Mouse (Mus musculus) liver, adult 2 months (tissue): ENCODE results near the gene Hadha. TPM values are rescaled to one million over a fixed set of nuclear protein-coding genes. Genes with fewer than 3 reads are reported as not detected.

Source experiments
- DNase-seq: peaks from one replicate; pipeline ENCODE4 v3.0.0-alpha.2; 2011; ENCODE audit warnings: low read depth, low spot score; ENCODE audit errors: extremely low read depth
- H3K27ac ChIP-seq: fragments of 200-500 bp; replicated peaks from 2 replicates; pipeline ENCODE4 v1.5.1; 2012; ENCODE audit warnings: low read depth, mild to moderate bottlenecking, control low read depth, inconsistent platforms, low read length; ENCODE audit not compliant: insufficient read depth
- H3K27me3 ChIP-seq: fragments of 200-500 bp; 2 replicates; pipeline ENCODE4 v1.6.1; 2012; ENCODE audit warnings: mild to moderate bottlenecking, moderate library complexity, low read length, inconsistent platforms; ENCODE audit not compliant: control insufficient read depth, insufficient read depth
- H3K36me3 ChIP-seq: fragments of 200-500 bp; 2 replicates; pipeline ENCODE4 v1.6.1; 2012; ENCODE audit warnings: low read length, inconsistent platforms; ENCODE audit not compliant: control insufficient read depth, insufficient read depth
- H3K4me1 ChIP-seq: fragments of 200-500 bp; 2 replicates; pipeline ENCODE4 v1.6.1; 2011; ENCODE audit warnings: low read length; ENCODE audit not compliant: control insufficient read depth, insufficient read depth
- H3K4me3 ChIP-seq: fragments of 200-500 bp; 2 replicates; pipeline ENCODE4 v1.5.1; 2011; ENCODE audit warnings: low read depth, mild to moderate bottlenecking, control low read depth, low read length, moderate library complexity; ENCODE audit not compliant: insufficient read depth
- H3K79me2 ChIP-seq: fragments of 200-500 bp; 2 replicates; pipeline ENCODE4 v1.6.1; 2012; ENCODE audit warnings: inconsistent platforms, mild to moderate bottlenecking, low read length, moderate library complexity; ENCODE audit not compliant: control insufficient read depth, insufficient read depth
- H3K9ac ChIP-seq: fragments of 200-500 bp; 2 replicates; pipeline ENCODE4 v1.6.1; 2012; ENCODE audit warnings: low read depth, mild to moderate bottlenecking, control low read depth, inconsistent platforms, low read length
- CTCF ChIP-seq: fragments of 200-500 bp; IDR thresholded peaks from 2 replicates; pipeline ENCODE4 v1.5.1; 2011; ENCODE audit warnings: low read depth, low read length, control low read depth
- POLR2A ChIP-seq: fragments of 200-500 bp; IDR thresholded peaks from 2 replicates; pipeline ENCODE4 v1.6.1; 2011; ENCODE audit warnings: low read length, control low read depth; ENCODE audit not compliant: insufficient read depth; ENCODE audit errors: extremely low read depth
- WGBS: fragments of 180-500 bp; shearing (Covaris S2); methylation state at CpG from one replicate; pipeline ENCODE4 v1.1.7; 2018; 5-methylcytosine and 5-hydroxymethylcytosine counted together
- polyA plus RNA-seq: library from polyadenylated mRNA; depleted of rRNA; stranded (reverse); fragments of >200 nt; gene quantifications from 2 replicates; pipeline ENCODE4 v1.2.3, GENCODE M21; 2012; rRNA removed
- total RNA-seq: library from RNA; depleted of rRNA; stranded (reverse); fragments of >200 nt; gene quantifications from 2 replicates; pipeline ENCODE4 v1.2.3, GENCODE M21; 2014; rRNA removed

Hadha gene
- 218 and 239 TPM in 2 replicates for total RNA-seq
- polyA plus RNA-seq = 106 and 124 TPM in 2 replicates

GRCm38 (mm10) chr5:30154474-30155394 is at the start of gene Hadha, which contains the start of gene Hadhb:
Gene Hadha, minus strand, starts transcription at chr5:30155162.
Gene Hadhb, plus strand, starts transcription at chr5:30155248.
- peak; percentile 93 for TF ChIP-seq POLR2A
- TF ChIP-seq CTCF = no peak
- peak within 1 kb of the TSS; percentile 84 for H3K9ac ChIP-seq
- H3K79me2 ChIP-seq = peaks cover 23% of the 10 kb centered on the region; the same call in 1 of the 2 replicates
- peaks cover 14% of the 10 kb centered on the region for H3K4me1 ChIP-seq
- WGBS = under 1% methylated on average over 53 of the region's 53 CpGs
- peak; percentile 84 for DNase-seq
- H3K4me3 ChIP-seq = peak within 1 kb of the TSS; percentile 82
- no peaks in the 10 kb centered on the region for H3K27me3 ChIP-seq
- H3K36me3 ChIP-seq = peaks cover 2% of the 10 kb centered on the region
- H3K27ac ChIP-seq = peak within 1 kb of the TSS; percentile 98

DNA sequence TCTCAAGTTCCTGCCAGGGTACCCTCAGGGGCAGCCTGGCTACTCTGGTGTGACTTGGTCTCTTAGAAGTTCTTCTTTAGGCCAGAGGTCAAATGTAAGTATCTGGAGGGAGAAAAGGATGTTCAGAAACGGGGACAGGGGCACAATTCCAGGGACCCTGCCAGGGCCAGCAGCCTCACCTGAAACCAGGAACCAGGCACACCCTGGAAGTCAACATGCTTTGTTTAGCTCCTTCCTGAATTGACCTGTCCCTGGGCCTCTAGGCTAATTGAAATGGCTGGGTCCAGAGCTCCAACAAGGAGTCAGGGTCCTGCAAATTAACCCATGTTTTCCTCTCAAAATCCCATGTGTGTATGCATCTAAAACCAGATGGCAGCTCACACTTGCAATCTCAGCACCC is 49.5 kb upstream of the Hadha start:
- H3K27me3 ChIP-seq = no peaks in the 10 kb centered on the region
- no peaks in the 10 kb centered on the region for H3K36me3 ChIP-seq
- DNase-seq = no peak
- 87% methylated on average over 1 of the region's 1 CpGs for WGBS
- no peak overlapping the region for H3K9ac ChIP-seq
- H3K27ac ChIP-seq = no peak overlapping the region
- H3K4me3 ChIP-seq = no peak overlapping the region
- no peaks in the 10 kb centered on the region for H3K79me2 ChIP-seq
- TF ChIP-seq POLR2A (no peak), CTCF (no peak)
- no peaks in the 10 kb centered on the region for H3K4me1 ChIP-seq

DNA sequence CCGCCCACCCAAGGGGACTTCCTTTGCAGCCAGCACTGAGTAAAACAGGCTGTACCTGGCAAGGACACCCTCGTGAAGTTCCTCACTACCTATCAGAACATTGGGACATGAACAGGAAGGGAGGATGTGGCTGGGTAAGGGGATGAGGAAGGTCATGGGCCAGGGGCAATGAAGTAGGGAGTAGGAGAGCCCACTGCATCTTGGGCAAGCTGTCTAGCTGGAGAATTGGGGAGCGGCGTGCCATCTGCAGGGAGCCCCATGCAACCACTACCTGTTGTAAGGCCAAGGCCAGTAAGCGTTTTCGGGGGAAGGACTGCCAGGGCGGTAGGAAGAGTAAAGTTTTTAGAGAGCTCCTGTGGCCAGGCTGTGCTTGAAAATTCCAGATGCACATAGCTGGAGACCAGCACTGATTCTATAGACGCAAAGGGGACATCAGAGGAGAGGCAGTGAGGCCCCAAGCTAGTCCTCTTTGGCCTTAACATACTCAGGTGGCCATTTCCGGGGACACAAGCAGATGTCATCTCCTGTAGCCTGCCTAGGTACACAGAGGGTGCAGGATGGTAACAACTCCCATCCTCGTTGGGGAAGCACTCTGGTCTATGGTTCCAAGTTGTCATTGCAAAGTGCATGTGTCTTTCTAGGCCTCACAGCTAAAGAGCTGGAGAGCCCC is 48.4 kb upstream of the Hadha start:
- Histone ChIP-seq H3K9ac (no peak overlapping the region), H3K27ac (no peak overlapping the region), H3K4me3 (no peak overlapping the region), H3K4me1 (no peaks in the 10 kb centered on the region), H3K27me3 (no peaks in the 10 kb centered on the region), H3K36me3 (no peaks in the 10 kb centered on the region), H3K79me2 (no peaks in the 10 kb centered on the region)
- 86% methylated on average over 10 of the region's 10 CpGs for WGBS
- no peak for TF ChIP-seq POLR2A
- TF ChIP-seq CTCF = no peak
- no peak for DNase-seq

- H3K27ac ChIP-seq = no peak overlapping the region
- no peak for DNase-seq
- TF ChIP-seq CTCF = no peak
- no peak for TF ChIP-seq POLR2A
These were observed 47.3 kb upstream of the Hadha start for GRCm38 (mm10) chr5:30202221-30202620.

GRCm38 (mm10) chr5:30201521-30201920 is 46.6 kb upstream of the Hadha start:
- H3K79me2 ChIP-seq = no peaks in the 10 kb centered on the region
- no peak overlapping the region for H3K27ac ChIP-seq
- peak; percentile 58 for DNase-seq
- no peaks in the 10 kb centered on the region for H3K27me3 ChIP-seq
- no peak overlapping the region for H3K9ac ChIP-seq
- TF ChIP-seq POLR2A (no peak), CTCF (peak; percentile 47; the same call in 1 of the 2 replicates)
- H3K4me1 ChIP-seq = no peaks in the 10 kb centered on the region
- H3K36me3 ChIP-seq = no peaks in the 10 kb centered on the region
- H3K4me3 ChIP-seq = no peak overlapping the region
- 32% methylated on average over 5 of the region's 5 CpGs for WGBS

More at GRCm38 (mm10) chr5:30202221-30202620, 47.3 kb upstream of the Hadha start:
- H3K9ac ChIP-seq = no peak overlapping the region
- H3K27me3 ChIP-seq = no peaks in the 10 kb centered on the region
- H3K4me1 ChIP-seq = no peaks in the 10 kb centered on the region
- WGBS = 88% methylated on average over 7 of the region's 7 CpGs
- H3K4me3 ChIP-seq = no peak overlapping the region
- no peaks in the 10 kb centered on the region for H3K36me3 ChIP-seq
- H3K79me2 ChIP-seq = no peaks in the 10 kb centered on the region
